Mouse (Mus musculus): Measurements from ENCODE around the gene Ctsw. TPM values are rescaled to one million over a fixed set of nuclear protein-coding genes. Genes with fewer than 3 reads are reported as not detected.

Gene Ctsw
- polyA plus RNA-seq, 1 experiment: 4.0 TPM

DNA sequence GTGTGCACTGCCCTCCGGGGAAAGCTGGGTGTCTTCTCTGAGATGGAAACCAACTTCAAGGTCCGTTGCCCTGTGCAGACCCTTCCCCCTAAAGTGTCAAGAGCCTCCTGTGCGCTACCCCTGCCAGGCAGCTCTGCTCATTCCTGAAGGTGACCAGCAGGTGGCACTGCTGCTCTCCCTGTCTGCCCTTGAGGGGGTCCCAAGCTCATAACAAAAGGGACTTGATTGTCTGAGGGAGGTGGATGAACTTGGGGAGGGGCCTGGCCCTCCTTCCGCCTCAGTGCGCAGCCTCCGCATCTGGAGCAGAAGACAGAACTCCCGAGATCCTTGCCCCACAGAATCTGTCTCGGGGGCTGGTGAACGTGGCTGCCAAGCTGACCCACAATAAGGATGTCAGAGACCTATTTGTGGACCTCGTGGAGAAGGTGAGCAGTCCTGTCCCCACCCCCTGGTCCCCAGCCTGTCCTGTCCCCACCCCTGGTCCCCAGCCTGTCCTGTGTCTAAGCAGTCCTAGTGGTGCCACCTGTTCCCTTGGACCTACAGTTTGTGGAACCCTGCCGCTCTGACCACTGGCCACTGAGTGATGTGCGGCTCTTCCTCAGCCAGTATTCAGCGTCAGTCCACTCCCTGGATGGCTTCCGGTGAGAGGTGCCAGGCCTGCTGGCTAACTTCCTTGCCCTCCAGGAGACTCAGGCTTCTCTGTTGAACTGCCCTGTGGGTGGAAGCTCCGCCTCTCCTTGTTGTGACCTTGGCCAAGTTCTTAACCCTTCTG is 4.3 kb downstream of the Ctsw start:
- DNase-seq (ENCODE audit: low spot score): no peak

DNA sequence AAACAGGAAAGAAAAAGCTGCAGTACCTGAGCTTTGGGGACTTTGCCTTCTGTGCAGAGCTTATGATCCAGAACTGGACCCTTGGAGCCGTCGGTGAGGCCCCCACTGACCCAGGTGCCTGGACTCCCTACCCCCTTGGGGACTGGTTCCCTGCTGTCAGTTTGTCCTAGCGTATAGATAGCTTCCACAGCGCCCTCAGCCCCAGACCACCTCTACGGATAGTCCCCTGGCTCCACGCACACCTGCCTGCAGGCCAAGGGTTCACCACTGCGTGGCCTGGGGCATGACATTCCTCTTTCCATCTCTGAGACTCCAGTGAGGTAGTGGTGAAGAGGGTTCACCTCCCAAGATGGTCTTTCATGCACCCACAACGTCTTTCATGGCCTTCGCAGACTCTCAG is 5.1 kb downstream of the Ctsw start:
- no peak for DNase-seq (ENCODE audit: low spot score)

DNA sequence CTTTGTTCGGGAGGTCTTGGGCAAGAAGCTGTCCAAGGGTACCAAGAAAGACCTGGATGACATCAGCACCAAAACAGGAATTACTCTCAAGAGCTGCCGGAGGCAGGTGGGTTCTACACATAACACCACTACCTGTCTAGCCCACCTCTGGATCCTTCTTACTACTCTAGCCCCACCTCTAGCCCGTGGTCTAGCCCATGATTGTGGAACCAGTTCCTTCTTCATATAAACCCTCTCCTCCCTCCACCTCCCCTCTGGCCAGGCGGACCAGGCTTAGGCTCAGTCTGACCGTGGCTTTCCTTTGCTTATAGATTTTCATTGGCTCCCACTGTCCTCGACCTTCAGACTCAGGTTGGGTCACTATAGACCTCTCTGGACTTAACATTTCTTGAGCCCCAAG is 6.9 kb downstream of the Ctsw start:
- no peak for DNase-seq (ENCODE audit: low spot score)

DNA sequence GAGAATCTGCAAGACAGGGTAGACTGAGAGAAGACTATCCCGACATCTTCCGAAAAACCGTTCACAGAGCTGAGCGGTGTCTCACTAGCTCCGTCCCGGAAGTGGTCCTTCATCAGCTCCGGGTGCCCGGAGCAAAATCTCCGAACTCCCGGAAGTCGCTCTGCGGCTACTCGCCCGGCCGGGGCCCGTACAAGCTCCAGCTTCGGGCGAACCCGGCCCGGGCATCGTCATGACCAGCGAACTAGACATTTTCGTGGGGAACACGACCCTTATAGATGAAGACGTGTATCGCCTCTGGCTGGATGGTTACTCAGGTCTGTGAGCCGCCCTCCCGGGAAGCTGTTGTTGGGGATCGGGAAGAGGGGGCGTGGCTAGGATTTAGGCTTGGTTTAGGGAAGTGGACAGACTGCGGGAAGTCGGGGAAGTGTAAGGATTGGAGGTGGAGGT is 7.8 kb downstream of the Ctsw start, which contains the start of gene Fibp:
Fibp (plus strand) TSS at position 151 of the 447 bp plus-strand sequence.
- peak; percentile 79 for DNase-seq (ENCODE audit: low spot score)

DNA sequence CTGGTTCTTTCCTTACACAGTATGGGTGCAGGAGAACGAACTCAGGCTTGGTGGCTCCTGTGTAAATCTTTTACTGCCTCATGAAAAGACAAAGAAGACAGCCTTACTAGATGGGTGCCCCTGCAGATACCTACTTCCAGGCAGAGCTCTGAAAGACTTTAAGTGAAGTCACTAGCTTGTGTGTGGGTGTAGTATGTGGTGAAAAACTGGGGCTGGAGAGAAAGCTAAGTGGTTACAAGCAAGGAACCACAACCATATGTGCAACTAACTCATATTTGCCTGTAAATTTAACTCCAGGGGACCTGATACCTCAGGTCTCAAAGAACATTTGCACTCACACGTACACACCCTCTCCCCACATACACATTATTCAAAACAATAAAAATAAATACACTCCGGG is 8.4 kb downstream of the Ctsw start:
- no peak for DNase-seq (ENCODE audit: low spot score)

DNA sequence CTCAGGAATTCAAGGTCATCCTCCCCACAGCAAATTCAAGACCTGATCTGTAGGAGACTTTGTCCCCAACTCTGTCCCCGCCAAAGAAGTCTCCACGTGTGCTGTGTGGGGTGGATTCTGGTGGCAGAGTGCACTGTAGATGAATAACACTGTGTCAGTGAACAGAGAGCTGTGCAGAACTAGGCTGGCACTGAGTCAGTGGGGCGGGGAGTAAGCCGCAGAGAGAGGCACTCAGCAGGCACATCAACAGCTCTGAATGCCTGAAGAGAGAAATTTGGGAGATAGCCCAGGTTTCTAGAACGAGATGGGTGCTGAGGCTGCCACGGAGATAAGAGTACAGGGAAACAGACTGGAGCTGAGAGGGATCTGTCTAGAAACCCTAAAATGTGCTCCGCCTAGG is 9.3 kb downstream of the Ctsw start:
- DNase-seq (ENCODE audit: low spot score): no peak

DNA sequence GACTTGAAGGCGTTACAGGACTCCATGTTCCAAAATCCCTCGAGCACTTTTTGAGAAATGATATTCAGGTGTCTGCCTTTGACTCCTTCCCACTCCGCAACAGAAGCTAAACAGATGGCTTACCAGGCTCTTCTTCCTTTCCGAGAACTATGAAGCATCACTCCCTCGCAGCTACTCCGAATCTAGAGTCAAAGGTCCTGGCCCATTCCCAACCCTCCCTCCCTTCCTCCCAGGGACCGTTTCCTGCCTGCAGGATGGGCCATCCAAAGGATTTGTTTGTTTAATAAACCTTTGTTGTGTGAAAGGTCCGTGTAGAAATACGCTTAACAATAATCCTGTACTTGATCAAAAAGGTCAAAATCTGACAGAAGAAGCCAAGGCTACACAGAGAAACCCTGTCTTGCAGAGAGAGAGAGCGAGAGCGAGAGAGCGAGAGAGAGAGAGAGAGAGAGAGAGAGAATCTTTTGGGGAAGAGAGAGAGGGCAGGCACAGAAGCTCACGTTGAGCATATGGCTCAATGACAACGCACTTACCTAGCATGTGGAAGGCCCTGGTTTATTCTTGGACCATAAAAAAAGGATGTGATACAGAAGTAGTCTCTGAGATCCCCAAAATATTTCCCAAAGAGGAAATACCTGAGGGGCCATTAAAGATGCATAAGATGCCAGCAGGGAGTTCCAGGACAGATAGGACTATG is 10.4 kb downstream of the Ctsw start, which contains the start of gene Ccdc85b:
Ccdc85b (minus strand) TSS at position 149 of the 697 bp plus-strand sequence.
- no peak for DNase-seq (ENCODE audit: low spot score)

DNA sequence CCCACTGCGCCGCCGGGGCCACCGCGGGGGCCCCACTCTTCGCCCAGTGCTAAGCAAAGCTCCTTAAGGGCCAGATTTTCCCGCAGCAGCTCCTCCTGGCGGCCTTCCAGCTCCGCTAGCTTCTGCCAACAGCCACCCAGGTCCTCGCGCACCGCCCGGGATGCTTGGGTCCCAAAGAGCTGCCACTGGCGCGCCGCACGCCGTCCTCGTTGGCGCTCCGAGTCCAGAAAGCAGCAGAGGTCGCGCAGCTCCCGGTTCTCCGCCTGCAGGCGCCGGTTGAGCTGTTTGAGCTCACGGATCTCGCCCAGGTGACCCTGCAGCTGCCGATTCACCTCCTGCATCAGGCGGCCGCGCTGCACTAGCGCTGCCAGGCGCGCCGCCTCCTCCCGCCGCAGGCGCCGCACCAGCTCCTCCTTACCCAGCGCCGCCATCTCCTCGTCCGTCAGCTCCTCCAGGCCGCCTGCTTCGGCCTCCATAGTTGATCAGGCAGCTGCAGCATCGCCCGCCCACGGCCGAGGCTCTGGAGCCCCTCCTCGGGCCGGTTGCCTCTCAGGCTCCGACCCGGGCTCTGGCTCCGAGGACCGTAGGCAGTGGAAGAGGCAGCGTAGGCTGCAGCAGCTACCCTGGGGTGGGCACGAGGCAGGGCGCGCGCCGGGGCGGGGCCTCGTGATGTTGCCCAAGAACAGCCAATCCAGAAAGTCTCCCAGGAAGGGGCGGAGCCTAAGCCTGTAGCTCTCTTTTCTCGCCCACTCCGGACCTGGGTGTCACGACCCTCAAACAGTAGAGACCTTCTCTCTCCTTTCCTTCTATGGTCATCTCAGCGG is 11.2 kb downstream of the Ctsw start:
- DNase-seq (ENCODE audit: low spot score): peak; percentile 90

DNA sequence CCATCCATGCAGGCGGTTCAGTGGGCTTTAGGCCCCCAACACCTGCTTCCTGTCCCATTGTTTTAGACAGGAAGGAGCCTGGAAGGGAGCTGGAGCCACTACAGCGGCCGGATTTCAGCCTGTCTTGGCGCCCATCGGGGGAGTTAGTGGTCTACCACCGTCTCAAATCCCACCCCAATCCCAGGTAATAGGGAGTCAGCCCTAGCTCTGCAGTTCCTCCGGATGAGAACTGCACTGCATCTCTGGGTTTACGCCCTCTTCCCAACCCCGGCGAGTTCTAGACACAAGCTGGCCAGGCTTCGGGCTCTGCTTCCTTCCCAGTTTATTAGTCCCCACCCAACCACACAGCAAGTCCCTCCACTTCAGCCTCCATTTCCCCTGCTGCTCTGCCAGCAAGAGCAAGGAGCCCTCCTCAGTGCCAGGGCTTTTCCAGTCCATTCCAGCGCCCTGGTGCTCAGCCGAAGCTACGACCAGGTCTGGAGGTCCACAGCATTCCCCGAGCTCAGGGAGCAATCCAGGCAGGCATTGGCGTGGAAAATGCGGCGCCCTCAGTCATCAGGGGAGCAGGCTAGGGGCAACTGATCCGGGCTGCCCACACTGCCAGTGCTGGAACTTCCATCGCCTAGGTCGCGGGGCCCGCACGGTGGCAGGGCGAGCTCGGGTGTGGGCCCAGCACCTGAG is 11.9 kb downstream of the Ctsw start:
- DNase-seq (ENCODE audit: low spot score): no peak

DNA sequence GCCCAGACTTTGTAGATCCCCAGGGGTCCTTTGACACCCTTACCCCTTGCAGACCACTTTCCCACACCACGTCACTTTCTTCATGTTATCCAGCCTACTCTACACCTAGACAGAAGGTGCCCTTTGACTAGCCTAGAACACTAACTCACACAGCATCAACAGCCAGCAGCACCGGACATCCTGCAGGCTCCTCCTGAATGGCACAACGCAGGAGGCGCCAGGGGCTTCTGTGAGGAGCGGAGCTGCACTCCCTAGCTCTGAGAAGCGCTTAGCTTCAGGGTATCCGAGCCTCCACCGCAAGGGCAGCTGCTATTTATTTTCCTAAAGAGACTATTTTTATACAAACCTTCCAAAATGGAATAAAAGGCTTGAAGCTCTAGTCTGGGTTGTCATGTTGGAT is 12.7 kb downstream of the Ctsw start:
- DNase-seq (ENCODE audit: low spot score): no peak

DNA sequence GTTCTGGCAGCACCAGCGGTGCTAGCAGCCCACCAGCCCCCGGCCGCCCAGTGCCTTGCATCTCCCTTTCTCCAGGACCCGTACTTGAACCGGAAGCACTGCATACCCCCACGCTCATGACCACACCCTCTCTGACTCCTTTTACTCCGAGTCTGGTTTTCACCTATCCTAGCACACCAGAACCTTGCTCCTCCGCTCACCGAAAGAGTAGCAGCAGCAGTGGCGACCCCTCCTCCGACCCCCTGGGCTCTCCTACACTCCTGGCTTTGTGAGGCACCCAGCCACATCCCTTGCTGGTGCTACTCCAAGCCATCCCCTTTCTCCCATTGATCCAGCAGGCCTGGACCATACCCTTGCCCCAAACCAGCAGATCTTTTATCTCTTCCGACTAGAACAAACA is 13.3 kb downstream of the Ctsw start:
- no peak for DNase-seq (ENCODE audit: low spot score)

DNA sequence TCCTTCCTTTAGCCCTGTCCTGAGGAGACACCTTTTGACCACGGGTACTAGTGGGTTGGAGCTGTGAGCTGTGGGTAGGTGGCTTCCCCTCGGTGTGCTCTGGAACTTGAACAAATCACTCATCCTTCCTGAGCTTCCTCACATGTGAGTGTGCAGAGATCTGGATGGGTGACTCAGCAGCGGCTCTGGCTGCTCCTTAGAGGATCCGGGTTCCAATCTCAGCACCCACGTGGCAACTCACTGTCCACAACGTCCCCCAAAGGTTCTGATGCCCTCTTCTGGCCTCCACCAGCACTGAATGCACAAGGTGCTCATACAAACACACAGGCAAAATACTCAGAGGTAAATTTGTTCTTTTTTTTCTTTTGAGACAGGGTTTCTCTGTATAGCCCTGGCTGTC is 16.5 kb downstream of the Ctsw start:
- no peak for DNase-seq (ENCODE audit: low spot score)

DNA sequence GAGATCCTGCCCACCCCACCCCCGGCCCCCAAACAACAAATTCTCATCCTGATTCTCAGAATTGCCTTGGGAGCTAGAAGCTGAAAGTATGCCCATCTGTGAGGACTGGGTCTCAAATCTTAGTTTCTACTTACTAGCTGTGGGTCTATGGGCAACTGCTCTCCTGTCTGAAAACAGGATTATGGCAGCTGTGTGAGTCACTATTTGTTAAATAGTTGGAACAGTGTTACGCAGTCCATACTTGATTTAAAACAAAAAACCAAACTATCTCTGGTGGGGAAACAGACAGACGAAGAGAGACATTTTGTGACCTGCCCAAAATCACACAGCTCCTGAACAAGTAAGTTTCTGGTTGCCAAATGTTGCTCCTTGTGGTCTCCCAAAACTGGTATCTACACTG is 18.6 kb downstream of the Ctsw start:
- no peak for DNase-seq (ENCODE audit: low spot score)

DNA sequence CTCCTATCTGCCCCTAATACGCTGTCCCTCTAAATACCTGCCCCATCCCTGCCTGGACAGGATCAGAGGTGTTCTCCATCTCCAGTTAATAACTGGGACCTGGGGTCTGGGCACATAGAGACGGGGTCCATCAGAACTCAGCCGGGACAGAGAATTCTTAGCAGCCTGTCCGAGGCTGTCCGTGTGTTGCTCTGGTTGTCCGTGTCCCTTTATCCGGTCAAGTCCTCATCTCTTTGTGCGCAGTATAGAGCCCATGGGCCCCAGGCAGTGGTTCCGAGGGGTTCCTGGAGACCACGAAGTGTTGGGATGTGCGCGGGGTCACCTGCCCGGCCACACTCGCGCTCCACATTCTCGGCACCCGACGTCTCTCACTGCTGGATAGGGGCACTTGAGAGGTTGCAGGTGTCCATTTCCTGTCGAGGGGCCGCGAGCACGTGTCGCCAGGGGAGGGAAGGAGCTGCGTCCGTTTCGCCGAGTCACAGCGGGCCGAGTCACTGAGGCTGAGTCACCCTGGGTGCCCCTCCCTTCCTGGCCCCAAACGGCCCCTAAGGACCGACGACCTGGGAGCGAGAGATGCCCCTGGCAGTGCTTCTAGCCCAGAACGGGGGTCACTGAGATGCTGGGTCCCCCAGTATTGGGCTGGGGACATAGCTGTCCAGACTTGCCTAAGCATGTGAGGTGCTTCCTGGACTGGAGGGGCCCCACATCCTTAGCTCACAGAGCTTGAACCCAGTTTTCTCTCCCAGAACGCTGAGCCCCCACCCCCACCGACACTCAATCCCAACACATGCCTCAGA is 19.8 kb downstream of the Ctsw start:
- no peak for DNase-seq (ENCODE audit: low spot score)

DNA sequence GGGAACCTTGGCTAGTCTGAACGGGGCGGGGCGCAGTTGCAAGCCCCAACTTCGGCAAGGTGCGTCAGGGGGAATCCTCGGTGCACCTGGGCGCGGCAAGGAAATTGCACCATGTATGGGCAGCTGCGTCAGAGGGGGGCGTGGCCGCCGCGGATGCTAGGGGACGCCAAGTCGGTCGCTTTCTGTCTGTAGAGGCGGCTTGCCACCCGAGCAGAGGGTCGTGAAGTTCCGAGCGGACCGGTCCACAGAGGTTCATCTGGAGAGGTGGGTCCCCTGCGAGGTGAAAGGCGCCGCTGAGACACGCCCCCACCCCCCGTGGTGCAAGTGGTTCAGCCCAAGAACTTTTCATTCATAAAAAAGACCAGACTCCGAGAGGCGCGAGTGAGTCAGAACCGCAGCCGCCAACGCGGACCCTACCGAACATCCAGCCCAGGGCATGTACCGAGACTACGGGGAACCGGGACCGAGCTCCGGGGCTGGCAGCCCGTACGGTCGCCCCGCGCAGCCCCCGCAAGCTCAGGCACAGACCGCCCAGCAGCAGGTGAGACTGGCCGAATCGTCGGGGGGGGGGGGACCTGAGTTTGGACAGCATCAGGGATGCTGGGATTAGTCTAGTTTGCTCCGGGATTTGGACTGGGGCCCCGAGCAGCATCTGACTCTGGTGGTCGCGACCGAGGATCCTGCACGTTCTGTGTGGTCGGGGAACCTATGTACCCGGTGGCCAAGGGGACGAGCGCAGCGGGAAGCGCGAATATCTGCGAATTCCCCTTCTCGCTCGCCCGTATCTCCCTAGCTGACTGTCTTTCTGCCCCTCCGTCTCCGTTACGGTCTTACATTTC is 20.6 kb downstream of the Ctsw start, which contains the start of gene Fosl1:
Fosl1 (plus strand) TSS at position 33 of the 839 bp plus-strand sequence.
- DNase-seq (ENCODE audit: low spot score): peak; percentile 62

DNA sequence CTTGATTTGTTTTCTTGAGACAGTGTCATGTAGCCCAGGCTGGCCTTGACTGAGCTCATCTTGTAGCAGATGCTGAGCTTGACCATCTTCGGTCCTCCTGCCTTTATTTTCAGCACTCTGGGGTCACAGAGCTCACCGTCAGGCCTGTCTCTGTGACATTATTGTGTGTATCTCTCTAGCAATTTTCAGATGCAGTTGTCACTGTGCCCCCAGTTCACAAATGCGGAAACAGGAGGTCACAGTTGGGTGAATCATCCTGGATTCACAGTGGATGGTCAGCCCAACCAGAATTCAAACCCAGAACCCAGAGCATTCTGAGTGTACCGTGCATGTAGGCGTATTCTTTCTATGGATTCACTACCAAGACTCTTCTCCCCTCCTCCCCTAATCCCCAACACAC is 22.6 kb downstream of the Ctsw start:
- DNase-seq (ENCODE audit: low spot score): no peak

DNA sequence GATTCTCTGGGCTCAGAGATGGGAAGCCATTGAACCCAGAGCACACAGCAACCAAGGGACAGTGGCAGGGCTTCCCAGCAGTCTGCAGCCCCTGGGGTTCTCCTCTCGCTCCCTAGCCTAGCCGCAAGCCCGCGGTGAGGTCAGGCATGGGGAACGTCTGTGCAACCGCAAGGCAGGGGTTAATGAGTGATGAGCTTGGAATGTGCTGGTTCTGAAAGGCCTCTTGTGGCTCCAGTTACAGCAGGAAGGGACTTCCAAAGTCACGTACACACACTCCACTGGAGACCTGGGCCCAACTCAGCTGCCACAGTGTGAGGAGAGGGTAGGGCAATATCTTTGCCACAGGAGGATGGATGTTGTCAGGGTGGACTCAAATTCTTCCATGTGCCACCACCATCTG is 23.4 kb downstream of the Ctsw start:
- no peak for DNase-seq (ENCODE audit: low spot score)

DNA sequence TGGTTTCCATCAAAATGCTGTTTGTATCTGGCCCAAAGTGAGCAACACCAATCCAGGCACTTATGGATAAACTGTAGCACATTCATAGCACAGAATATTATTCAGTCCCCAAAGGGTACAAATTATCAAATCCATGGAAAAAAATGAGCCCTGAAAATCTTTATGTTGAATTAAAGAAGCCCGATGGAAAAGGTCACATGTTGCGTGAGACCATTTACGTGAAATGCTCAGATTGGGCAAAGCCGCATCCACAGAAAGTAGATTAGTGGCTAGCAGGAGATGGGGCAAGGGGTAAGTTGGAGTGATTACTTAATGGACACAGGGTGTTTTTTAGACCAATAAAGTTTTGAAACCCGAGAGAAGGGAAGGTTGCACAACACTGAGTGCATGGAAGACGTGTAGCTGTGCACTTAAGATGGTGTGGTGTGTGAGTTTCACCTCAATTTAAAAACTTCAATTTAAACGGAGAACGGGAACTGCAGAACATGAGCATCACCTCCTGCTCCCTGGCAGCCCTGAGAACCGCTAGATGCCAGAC is 23.9 kb downstream of the Ctsw start:
- DNase-seq (ENCODE audit: low spot score): no peak

DNA sequence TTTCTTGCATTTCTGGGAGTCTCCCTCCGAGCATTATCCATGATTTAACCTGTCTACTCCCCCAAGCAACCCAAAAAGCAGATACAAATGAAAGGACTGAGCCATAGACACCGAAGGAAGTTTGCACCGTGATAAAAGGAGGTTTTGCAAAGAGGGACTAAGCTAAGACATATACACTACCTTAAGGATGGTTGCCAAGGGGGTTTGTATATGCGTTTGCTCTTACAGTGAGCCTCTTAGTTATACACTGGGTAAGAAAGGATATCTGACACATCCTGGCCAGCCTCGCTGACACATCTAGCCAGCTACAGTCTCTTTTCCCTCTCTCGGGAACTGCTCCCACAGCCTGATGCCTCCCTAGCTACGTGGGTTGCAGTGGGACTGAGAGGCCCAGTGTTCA is 34.4 kb downstream of the Ctsw start:
- no peak for DNase-seq (ENCODE audit: low spot score)
